Mouse (Mus musculus) thymus, adult 2 months (tissue): ENCODE measurements around the gene Slco2b1. TPM values are rescaled to one million over a fixed set of nuclear protein-coding genes. Genes with fewer than 3 reads are reported as not detected.

ENCODE experiments used
- DNase-seq: peaks from one replicate; pipeline ENCODE4 v3.0.0; 2021
- H3K27ac ChIP-seq: fragments of 200-500 bp; 2 replicates; pipeline ENCODE4 v1.5.1; 2012; ENCODE audit warnings: low read length, control low read depth; ENCODE audit not compliant: control insufficient read depth, insufficient read depth
- H3K27me3 ChIP-seq: fragments of 200-500 bp; 2 replicates; pipeline ENCODE4 v1.6.1; 2012; ENCODE audit warnings: mild to moderate bottlenecking, low read length, moderate library complexity, mixed read lengths; ENCODE audit not compliant: control insufficient read depth, insufficient read depth
- H3K36me3 ChIP-seq: fragments of 200-500 bp; 2 replicates; pipeline ENCODE4 v1.6.1; 2012; ENCODE audit warnings: mild to moderate bottlenecking, low read length, moderate library complexity; ENCODE audit not compliant: control insufficient read depth, insufficient read depth
- H3K4me1 ChIP-seq: fragments of 200-500 bp; replicated peaks from 2 replicates; pipeline ENCODE4 v1.6.1; 2012; ENCODE audit warnings: low read length; ENCODE audit not compliant: control insufficient read depth, insufficient read depth
- H3K4me3 ChIP-seq: fragments of 200-500 bp; 2 replicates; pipeline ENCODE4 v1.5.1; 2012; ENCODE audit warnings: mild to moderate bottlenecking, low read length, control low read depth, moderate library complexity; ENCODE audit not compliant: control insufficient read depth, insufficient read depth
- CTCF ChIP-seq: fragments of 200-500 bp; IDR thresholded peaks from 2 replicates; pipeline ENCODE4 v1.5.1; 2012; ENCODE audit warnings: mild to moderate bottlenecking, control low read depth, low read length, moderate library complexity, borderline replicate concordance; ENCODE audit not compliant: control insufficient read depth, poor library complexity, insufficient read depth; ENCODE audit errors: extremely low read depth
- POLR2A ChIP-seq: fragments of 200-500 bp; IDR thresholded peaks from 2 replicates; pipeline ENCODE4 v1.6.1; 2012; ENCODE audit warnings: mild to moderate bottlenecking, low read length, control low read depth, moderate library complexity; ENCODE audit not compliant: control insufficient read depth, poor library complexity, insufficient read depth; ENCODE audit errors: extremely low read depth
- WGBS: fragments of 180-500 bp; shearing (Covaris S2); methylation state at CpG from one replicate; pipeline ENCODE4 v1.1.7; 2018; 5-methylcytosine and 5-hydroxymethylcytosine counted together
- polyA plus RNA-seq: library from polyadenylated mRNA; depleted of rRNA; stranded (reverse); fragments of >200 nt; gene quantifications from 2 replicates; pipeline ENCODE4 v1.2.3, GENCODE M21; 2012

The Slco2b1 gene
- polyA plus RNA-seq, 1 experiment: 36.1 TPM

- no peaks in the 10 kb centered on the region for H3K36me3 ChIP-seq
- TF ChIP-seq CTCF (no peak), POLR2A (no peak)
- DNase-seq: no peak
- H3K4me1 ChIP-seq: no peaks in the 10 kb centered on the region
- no peak overlapping the region for H3K27ac ChIP-seq
- H3K27me3 ChIP-seq: no peaks in the 10 kb centered on the region
- H3K4me3 ChIP-seq: no peak overlapping the region
- 76% methylated on average over 4 of the region's 4 CpGs for WGBS
Measured at GRCm38 (mm10) chr7:99684086-99684485, 27.1 kb downstream of the Slco2b1 start.

GRCm38 (mm10) chr7:99680771-99681170 lies 30.4 kb downstream of the Slco2b1 start:
- no peak for DNase-seq
- no peaks in the 10 kb centered on the region for H3K27me3 ChIP-seq
- 97% methylated on average over 5 of the region's 5 CpGs for WGBS
- no peak overlapping the region for H3K27ac ChIP-seq
- H3K4me1 ChIP-seq: no peaks in the 10 kb centered on the region
- no peaks in the 10 kb centered on the region for H3K36me3 ChIP-seq
- TF ChIP-seq CTCF (no peak), POLR2A (no peak)
- H3K4me3 ChIP-seq: no peak overlapping the region

- H3K4me3 ChIP-seq: no peak overlapping the region
- no peak for DNase-seq
Measured at GRCm38 (mm10) chr7:99674890-99675289, 36.2 kb downstream of the Slco2b1 start.

GRCm38 (mm10) chr7:99674209-99674608 lies 36.9 kb downstream of the Slco2b1 start:
- no peaks in the 10 kb centered on the region for H3K36me3 ChIP-seq
- DNase-seq: no peak
- no peaks in the 10 kb centered on the region for H3K27me3 ChIP-seq
- H3K27ac ChIP-seq: no peak overlapping the region
- H3K4me1 ChIP-seq: no peaks in the 10 kb centered on the region
- H3K4me3 ChIP-seq: no peak overlapping the region
- 22% methylated on average over 5 of the region's 5 CpGs for WGBS
- no peak for TF ChIP-seq CTCF
- no peak for TF ChIP-seq POLR2A

More at GRCm38 (mm10) chr7:99674890-99675289, 36.2 kb downstream of the Slco2b1 start:
- H3K27me3 ChIP-seq: no peaks in the 10 kb centered on the region
- WGBS: 10% methylated on average over 3 of the region's 3 CpGs
- H3K36me3 ChIP-seq: no peaks in the 10 kb centered on the region
- H3K27ac ChIP-seq: no peak overlapping the region
- TF ChIP-seq CTCF: no peak
- no peak for TF ChIP-seq POLR2A
- H3K4me1 ChIP-seq: no peaks in the 10 kb centered on the region

GRCm38 (mm10) chr7:99673188-99673587 lies 38.0 kb downstream of the Slco2b1 start:
- no peak for TF ChIP-seq CTCF
- H3K4me3 ChIP-seq: no peak overlapping the region
- WGBS: 94% methylated on average over 8 of the region's 8 CpGs
- H3K27ac ChIP-seq: no peak overlapping the region
- H3K27me3 ChIP-seq: no peaks in the 10 kb centered on the region
- no peaks in the 10 kb centered on the region for H3K36me3 ChIP-seq
- no peaks in the 10 kb centered on the region for H3K4me1 ChIP-seq
- no peak for DNase-seq

- no peaks in the 10 kb centered on the region for H3K27me3 ChIP-seq
- 92% methylated on average over 9 of the region's 9 CpGs for WGBS
- TF ChIP-seq POLR2A (no peak), CTCF (no peak)
Measured at GRCm38 (mm10) chr7:99671544-99672435, 39.4 kb downstream of the Slco2b1 start.

More at GRCm38 (mm10) chr7:99671544-99672435, 39.4 kb downstream of the Slco2b1 start:
- DNase-seq: no peak
- no peaks in the 10 kb centered on the region for H3K36me3 ChIP-seq
- H3K27ac ChIP-seq: no peak overlapping the region
- no peak overlapping the region for H3K4me3 ChIP-seq
- no peaks in the 10 kb centered on the region for H3K4me1 ChIP-seq
